Mouse (Mus musculus): ENCODE measurements at regions not wholly inside any gene's neighbourhood (a gene's known extent, or its start where the extent isn't known, plus 50 kb on each side); places are given as distances from the start of the nearest gene placed in this dataset.

DNA sequence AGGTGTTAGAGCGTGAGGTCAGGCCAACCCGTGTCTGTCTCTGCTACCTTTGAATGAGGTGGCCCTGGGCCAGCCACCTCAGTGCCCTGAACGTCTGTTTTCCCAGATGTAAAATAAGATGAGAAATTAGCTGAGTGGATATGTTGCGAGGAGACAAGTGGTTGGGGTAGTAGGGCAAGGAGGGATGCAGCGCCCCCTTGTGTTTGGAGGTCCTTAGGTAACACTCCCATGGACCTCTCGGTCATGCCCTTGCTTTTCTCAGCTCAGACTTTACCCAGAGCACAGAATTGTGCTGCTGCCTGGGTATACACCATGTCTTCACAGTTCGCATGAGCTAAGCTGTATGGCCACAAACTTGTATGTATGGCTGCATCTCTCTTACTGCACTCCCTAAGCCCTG is 401.0 kb downstream of the Vrk1 start:
- peak; percentile 47 for DNase-seq (ENCODE audit: low read depth)

DNA sequence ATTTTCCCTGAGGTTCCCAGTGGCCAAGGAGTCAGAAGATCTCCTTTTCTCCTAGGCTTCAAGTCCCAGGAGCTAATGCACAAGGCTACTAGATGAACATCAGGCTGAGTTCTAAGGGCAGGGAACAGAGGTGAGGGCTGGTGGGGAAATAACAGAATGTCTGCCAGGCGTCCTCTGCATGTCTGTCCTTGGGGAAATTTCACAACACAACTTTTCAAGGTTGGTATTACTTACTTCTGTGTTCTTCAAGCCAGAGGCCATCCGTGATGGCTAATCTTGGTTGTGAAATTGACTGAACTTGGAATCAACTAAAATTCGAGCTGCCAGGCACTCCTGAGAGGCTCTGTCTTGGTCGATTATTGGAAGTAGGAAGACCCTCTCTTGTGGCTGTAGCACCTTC is 416.6 kb downstream of the Vrk1 start:
- no peak for DNase-seq (ENCODE audit: low read depth)

DNA sequence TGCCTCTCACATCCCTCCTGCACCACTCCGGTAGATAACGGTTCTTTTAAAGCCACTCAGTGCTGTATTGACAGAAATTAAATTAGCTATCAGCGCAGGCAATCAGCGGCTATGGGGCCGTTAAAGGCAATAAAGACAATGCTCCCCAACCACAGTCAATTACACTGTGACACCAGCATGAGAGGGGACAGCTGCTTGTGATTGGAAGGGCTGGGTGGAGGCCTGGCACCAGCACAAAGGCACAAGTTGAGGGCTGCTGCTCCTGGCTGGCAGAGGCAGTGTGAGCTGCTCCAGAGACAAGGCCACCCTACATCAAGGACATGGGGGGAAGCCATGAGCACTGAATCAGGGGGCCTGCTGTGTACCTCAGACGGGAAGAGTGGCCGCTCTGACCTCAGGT is 420.0 kb downstream of the Vrk1 start:
- DNase-seq (ENCODE audit: low read depth) = no peak

DNA sequence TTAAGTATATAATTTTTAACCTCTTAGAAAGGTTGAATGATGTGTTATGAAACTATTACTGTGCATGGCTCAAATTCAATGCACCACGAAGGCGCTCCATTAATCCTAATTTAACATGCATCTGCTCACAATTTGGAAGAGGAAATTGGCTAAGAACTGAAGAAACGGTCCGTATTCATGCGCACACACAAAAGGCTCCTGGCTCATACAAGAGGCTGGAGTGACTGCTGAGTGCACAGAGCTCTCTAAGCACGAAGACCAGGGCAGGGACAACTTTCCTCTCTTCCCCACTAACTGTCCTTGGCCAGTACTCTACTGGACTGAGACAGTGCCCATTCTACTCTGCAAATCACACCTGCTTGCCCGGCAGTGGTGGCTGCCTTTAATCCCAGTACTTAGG is 435.1 kb downstream of the Vrk1 start:
- no peak for DNase-seq (ENCODE audit: low read depth)

DNA sequence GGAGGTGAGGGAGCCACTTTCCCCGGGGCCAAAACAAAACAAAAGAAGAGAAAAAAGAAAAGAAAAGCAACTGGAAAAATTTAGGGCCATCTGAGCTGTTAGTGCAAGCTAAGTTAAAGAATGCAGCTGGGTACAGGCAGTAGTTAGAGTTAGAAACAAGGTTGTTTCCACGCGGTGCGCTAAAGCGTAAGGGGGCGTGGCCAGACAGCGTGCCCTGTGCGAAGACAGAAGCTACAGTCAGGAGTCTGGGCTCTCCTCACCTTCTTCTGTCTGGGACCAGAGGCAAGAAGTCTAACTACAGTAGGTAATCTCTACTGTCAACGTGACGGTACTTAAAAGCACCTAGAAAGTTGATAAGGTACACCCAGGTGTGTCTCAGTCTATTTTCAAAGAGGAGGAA is 435.9 kb downstream of the Vrk1 start:
- no peak for DNase-seq (ENCODE audit: low read depth)

DNA sequence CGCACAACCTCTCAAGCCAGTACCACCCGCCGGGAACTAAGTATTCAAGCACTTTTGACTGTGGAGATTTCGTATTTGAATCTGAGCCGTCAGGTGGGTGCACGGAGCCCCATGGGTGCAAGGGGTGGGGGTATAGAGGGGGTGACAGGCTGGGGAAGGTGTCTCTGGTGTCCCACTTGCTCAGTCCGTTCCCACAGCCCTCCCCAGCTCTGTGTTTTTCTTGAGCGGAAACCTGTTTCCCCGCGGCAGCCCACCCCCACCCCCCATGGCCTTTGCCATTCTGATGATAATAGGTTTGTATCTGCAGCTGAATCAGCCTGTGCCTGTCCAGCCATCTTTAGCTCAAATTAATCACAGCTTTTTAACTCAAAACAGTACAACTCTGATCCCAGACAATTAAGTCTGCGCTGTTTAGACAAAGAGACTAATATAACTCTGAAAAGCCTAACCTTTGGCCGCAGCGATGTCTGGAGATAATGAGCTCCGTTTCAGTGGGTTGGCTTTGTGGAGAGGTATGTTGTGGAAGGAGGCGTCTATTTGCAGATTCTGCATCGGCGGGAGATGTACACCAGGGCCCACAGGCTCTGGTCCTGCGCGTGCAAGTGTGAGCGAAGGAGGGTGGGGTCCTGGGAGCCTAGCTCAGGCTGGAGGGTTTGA is 437.0 kb downstream of the Vrk1 start:
- no peak for DNase-seq (ENCODE audit: low read depth)

DNA sequence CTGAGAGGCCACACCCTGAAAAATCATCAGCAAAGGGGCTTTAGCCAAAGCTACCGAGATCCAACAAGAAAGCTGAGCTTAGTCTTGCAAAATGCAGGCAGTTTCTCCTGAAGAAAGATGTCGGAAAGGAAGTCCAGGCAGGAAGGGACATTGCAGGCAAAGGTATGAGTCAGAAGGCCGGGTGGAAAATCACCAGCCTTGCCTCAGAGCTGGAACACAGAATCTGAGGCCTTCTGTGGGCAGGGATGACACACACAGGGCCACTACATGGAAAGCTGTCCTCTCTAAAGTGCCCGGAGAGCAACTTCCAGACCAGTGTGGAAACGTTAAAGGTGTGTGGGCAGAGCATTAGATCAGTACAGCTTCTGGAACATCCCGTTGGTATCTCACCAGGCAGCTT is 438.5 kb downstream of the Vrk1 start:
- no peak for DNase-seq (ENCODE audit: low read depth)

DNA sequence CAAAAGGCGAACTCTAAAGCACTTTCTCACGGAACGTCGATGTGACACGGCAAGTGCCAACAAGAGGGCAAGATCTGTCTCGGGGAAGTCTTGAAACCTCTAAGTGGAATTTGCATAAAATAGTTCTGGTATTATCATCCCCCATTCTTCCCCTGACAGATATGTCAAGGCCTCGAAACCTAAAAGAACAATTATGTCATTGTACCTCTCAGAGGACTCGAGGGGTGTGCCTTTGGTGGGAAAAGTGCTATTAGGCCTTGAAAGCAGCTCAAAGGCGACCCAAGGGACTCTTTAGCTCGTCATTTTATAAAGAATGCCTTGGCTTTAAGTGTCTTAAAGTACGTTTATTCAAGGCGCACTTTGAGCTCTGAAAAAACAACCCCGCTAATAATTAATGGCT is 443.5 kb downstream of the Vrk1 start:
- no peak for DNase-seq (ENCODE audit: low read depth)

DNA sequence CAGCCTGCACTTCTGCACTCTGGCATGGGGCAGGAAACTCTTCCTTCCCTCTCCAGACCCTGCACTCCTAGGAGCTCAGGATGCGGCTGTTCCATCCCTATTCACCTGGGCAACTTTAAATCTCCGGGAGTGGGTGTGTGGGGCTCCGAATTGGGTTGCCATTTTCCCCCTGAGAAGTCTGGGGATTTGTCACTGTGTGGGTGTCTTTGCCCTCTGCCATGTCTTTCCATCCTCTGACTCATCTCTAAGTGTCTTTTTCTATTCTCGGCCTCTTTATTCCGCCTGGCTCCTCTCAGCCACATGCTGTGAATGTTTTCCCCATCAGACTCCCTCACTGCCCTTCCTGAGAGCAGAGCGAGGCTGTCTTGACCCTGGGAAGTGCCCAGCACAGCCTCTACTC is 448.2 kb downstream of the Vrk1 start:
- DNase-seq (ENCODE audit: low read depth) = no peak

DNA sequence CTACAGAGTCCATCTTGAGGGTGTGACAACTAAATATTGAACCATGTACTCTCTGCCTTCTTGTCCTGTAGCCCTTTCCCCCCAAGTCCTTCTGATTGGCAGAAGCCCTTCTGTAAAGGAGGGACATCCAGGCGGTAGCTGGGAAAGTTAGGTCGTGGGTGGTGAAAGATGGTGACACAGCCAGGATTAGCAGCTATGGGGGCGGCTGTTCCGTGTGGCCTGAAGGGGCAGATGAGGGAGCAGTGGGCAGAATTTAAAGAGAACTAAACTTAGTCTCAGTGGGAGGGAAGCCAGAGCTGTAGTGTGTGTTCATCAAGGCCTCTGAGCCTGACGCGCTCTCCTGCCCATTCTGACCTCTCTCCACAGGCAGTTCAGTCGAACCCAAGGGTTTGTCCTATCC is 450.6 kb downstream of the Vrk1 start:
- no peak for DNase-seq (ENCODE audit: low read depth)

DNA sequence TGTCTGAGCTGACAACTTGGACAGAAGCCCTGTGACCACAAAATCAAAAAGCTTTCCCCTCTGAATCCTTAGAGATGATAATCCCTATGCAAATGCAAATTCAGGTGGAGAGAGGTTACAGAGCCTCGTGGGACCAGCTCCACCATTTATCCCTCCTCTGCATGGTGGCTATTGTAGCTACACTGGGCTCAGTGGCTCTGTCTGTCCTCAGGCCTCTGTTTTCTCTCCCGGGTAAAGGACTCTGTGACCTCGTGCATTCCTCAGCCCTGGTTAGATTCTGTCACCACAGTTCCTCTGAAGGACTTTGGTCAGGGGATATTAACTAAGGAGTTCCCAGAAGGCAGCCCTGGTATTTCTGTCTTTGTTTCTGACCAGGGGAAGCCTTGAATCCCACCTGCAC is 452.3 kb downstream of the Vrk1 start:
- no peak for DNase-seq (ENCODE audit: low read depth)

DNA sequence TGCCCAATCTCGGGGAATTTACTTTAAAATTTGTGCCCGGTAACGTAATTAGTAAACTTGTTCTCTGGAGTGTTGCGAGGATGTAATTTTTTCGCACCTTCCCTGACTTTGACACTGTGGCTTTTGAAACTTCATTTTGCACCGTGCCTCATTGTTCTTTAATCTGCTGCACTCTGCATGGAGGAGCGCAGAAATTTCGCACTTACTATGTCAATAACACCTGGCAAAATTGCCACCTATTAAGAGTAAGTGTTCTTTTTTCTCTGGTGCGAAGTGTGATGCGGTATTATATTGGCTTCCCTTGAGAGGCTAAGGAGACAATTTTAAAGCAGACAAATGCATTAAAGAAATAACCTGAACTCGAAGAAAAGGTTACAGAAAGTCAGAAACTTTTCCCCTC is 454.7 kb downstream of the Vrk1 start:
- DNase-seq (ENCODE audit: low read depth) = no peak

DNA sequence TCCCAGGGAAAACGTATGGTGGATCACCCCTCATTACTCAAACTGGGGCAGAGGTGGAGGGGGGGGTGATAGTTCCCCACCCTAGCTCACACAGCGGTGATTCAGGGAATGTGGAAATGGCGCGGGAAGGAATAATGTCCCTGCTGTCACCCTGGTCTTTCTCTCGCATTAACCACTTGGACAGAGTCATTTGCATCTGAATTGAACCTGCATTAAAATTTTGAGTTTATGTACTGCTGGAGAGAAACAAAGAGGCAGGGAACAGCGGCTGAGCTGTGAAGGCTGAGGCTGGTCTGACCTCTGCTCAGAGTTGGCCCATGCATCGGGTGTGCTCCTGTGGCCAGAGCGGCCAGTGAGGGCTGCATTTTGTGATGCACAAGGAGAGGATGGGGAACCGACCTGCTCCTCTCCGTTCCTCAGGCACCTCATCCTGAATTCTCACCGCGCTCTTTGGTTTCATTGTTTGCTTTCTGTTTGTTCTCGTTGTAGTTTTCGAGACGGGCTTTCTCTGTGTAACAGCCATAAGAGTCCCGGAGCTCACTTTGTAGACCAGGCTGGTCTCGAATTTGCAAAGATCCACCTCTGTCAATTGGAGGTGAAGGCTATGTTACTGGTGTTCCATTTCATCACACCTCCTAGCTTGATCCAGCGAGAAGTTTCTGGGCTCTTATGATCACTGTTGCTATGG is 458.3 kb downstream of the Vrk1 start:
- no peak for DNase-seq (ENCODE audit: low read depth)

DNA sequence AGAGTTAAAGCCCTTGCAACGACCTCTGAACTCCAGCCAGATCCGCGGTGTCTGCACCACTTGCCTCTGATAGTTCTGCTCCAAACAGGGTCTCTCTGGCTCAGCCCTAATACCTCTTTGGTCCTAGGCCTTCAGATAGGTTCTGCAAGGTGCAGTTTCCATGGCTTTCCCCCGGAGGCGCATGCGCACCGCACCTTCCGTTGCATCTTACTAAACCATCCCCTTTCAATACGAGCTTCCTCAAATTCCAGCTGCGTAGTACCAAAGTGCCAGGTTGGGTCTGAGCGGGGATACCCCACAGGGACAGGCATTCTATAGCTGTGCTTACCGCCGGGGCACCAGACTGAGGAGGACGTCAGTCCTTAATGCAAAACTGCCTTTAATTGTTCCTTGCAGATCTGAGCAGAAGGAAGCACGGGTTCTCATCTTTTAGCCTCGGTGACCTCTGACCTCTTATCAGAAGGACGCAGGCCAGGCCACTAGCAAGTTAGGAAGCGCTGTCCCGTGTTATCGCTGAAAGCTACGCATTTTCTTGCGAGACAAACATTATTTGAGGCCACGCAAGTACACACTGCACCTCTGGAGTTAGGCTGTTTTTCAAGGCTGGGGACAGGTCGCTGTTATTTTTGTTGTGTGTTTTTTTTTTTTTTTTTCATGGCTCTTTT is 464.6 kb downstream of the Vrk1 start:
- DNase-seq (ENCODE audit: low read depth) = peak; percentile 71

DNA sequence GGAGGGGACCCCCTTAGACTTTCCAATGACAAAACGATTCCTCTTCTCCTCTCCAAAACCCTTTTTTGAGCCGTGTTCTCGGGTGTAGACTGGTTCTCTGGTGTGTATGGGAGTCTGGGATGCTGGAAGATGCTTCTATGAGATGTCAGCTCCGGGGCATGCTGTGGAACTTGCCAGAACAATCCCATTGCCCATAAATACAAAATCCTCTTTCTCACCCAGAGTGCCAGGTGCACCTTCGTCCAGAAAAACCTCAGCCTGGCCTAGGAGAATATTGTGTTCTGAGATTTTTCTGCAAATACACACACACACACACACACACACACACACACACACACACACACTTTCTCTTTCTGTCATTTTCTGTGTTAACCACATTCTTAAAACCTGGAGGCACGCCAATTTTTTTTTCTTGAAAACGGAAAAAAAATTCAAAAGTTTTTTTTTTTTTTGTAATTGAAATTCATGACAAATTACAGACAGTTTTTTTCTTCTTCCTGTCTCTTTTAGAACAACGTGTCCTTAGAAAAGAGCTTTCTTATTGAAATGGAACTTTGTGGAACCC is 465.5 kb downstream of the Vrk1 start:
- DNase-seq (ENCODE audit: low read depth) = peak; percentile 80

DNA sequence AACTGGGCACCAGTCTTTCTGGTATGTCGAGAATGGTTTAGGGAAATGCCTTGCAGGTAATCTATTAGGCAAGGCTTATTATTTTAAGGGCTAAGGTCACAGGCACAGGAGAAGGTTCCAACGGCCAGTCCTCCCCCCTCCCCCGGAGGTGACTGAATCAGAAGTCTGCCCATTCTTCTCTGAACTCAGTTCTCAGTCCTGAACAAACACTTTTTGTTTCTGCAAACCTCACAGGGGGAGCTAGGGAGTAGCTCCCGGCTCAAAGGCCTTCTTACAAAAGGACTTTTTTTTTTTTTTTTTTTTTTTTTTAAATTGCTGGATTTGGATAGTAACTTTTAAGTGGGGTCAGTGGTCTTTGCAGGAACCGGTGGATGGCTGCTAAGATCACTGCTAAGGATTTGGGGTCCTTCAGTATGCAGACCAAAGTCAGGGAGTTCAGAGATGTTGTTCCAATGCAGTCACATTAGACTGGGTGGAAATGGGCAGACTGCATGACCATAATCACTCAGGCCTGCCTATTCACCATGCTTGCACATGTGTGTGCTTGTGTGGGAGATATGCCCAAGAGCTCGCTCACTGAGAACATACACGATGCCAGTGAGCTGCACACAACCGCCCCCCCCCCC is 467.1 kb downstream of the Vrk1 start:
- DNase-seq (ENCODE audit: low read depth) = peak; percentile 24

DNA sequence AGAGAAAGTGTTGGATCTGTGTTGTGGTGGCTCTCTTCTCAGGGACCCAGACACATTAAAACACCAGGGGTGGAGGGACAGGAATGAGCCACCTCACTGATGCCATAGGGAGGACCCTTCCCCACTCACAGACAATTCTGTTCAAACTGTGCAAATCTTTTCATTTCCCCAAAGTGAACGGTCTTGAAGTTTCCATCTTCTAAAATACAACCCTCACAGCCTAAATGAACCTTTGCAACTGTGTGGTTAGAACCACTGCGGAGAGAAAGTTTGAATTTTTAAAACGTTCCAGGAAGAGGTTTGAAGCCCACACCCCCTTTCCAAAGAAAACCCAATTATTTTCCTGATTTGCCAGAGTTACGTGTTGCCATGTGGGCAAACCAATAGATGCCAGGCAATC is 467.7 kb downstream of the Vrk1 start:
- DNase-seq (ENCODE audit: low read depth) = peak; percentile 34

DNA sequence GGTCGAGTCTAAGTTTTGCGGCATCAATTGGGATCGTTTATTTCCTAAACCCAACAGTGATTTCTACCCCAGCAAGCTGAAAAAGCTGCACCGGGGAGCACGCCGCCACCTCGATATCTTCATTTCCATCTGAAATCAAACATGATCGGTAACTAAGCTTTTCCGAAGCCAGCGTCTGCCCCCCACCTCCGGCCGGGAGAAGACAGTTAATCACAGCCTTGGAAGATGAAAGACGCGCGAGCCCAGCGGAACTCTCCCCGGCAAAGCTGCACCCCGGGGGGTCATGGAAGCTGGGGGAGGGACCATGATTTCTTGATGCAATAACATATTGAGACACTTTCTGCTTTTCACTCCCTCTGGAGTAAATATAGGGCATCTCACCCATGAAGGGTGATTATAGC is 468.4 kb downstream of the Vrk1 start:
- peak; percentile 39 for DNase-seq (ENCODE audit: low read depth)

DNA sequence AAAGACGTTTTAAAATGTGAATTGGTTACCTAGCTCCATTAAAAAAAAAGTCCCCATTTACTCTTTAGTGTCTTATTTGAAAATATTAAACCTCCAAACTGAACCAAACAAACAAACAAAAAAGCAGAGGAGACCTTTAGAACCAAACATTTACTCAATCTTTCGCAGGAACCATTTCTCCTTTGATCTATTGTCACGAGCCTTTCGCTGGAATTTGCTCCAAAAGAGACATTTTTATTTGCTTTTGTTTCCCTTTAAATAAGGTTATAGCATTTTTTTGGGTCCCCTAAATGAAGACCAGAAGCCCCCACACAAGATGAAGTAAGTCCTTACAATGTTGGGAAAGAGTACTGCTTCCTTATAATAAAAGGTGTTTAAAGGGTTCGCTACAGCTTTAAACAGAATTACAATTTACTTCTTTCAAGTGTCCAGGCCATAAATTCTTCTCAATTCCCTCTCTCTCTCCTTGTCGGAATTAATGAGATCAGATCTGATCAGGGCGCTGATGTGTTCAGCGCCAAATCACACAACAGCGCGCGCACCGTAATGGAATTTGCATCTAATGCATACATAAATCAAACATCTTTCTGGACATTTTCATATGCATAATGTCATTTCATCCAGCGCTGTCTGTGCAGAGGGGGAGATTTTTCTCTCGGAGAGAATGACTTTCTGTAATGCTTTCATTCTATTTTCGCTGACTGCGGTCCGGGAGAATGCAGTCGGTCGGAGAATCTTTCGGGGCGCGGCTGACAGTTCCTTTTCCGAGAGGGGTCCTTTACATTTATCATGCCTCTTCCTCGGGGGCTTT is 469.2 kb downstream of the Vrk1 start:
- peak; percentile 29 for DNase-seq (ENCODE audit: low read depth)

DNA sequence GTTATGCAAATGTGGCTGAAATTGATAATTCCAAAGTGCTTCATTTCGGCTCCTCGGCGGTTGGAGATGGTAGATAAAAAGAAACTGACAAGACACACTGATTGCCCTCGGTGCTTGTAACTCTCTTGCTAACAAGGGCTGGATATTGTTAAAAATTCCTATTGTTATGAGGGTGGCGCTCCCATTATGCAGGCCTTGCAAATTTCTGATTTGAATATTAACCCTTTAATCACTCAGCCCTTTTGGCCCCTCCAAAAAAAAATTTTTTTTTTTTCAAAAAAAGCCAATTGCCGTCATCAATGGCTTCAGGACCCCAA is 469.8 kb downstream of the Vrk1 start:
- DNase-seq (ENCODE audit: low read depth) = no peak

DNA sequence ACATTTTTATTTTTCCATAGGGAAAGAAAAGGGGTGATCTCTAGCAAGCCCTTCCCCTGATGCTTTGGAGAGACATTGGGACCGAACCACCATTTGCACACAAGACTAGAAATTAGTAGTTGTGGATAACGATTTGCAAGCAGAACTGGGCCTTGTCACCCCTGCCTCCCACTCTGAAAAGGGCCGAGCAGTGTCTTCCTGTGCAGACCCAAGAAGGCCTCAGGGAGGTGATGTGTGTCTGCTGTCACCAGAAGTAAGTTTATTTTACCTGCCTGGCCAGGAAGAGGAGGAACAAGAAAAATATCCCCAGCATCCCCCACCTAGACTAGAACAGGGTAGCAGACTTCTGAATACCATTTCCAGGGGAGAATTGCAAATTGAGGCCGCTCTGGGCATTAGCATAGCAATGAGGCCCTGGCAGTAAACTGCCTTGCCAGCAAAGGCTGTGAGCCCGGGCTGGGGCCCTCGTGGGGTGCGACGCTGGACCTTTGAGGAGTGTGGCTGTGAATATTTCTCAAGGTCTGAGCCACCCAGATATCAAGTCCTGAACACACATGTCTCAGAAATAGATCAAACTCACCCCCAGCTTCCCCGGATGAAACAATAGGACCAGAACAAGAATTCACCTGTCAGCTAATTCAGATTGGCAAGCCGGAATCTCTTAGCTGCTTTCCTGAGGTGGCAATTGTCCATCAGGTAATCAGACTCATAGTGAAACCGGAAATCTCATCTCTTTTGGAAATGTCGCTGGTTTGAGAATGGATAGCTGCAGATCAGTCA is 470.4 kb downstream of the Vrk1 start:
- DNase-seq (ENCODE audit: low read depth) = no peak

Measured in naive thymus-derived CD4-positive, alpha-beta T cell, adult 2 months (primary cell).